ENCODE assay signal across 12 mouse cellular contexts in the genomic region with DNA sequence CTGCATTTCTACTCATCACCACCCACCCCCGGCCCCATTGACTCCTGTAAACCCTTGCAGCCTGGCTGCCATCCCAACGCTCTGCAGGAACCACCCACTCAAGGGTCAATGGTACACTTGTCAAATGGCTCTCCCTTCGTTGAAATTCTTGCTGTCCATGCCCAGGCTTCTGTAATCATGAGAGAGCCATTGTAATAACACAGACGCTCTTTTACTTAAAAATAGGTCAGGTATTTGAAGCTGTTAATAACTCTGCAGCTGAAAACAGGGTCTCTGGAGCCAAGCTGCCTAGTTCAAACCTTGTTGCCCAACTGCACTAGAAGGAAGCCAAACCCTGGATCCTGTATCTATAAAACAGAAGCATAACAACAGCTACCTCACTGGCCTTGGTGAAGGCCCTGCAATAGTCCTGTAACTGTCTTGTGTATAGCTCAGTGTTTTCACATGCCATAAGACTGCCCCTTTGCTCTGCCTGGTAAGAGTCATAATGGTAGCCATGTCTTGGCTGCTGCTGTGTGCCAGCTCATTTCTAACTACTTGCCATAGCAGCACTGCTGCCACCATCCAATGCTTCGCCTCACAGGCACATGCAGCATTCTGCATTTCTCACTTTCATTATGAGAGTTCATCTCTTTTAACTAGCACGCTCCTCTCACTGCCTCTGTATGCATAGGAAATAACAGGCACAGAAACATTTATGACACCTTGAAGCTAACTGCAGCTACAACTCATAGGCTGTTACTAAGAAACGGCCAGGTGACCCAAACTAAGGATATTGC.
"Had no signal": no experiment of that assay in that cellular context is flagged by ENCODE, and none has a peak within 500 bp of the region (broad histone marks: within the 10 kb centered on the region; RNA-seq: fewer than 3 reads in every experiment).

No protein-coding gene starts in this region.

- H3K36me3 ChIP-seq: limb, embryonic 12.5 days; midbrain, embryonic 10.5 days; neural tube, embryonic 13.5 days had no signal

- DNase-seq: kidney, postnatal 14 days; lung, adult 2 months; lung, postnatal 10 days; lung, postnatal 4 days; right cerebral cortex, adult 18-20 months; right cerebral cortex, postnatal 25 days; thymus, postnatal 36 days had no signal

- H3K4me1 ChIP-seq: neural tube, embryonic 13.5 days had no signal

- H3K9me3 ChIP-seq: limb, embryonic 12.5 days; midbrain, embryonic 10.5 days; neural tube, embryonic 13.5 days had no signal

- H3K4me3 ChIP-seq: limb, embryonic 12.5 days; midbrain, embryonic 10.5 days; neural tube, embryonic 13.5 days had no signal

- H3K9ac ChIP-seq: limb, embryonic 12.5 days; liver, embryonic 14.5 days; neural tube, embryonic 13.5 days had no signal

- ATAC-seq: midbrain, embryonic 16.5 days had no signal

- H3K27ac ChIP-seq: limb, embryonic 12.5 days; liver, embryonic 14.5 days; midbrain, embryonic 10.5 days; neural tube, embryonic 13.5 days had no signal

- H3K27me3 ChIP-seq: limb, embryonic 12.5 days; neural tube, embryonic 13.5 days had no signal

- H3K4me2 ChIP-seq: limb, embryonic 12.5 days; neural tube, embryonic 13.5 days had no signal
